Mouse (Mus musculus): ENCODE data around the gene Usp32. TPM values are rescaled to one million over a fixed set of nuclear protein-coding genes. Genes with fewer than 3 reads are reported as not detected.

Gene Usp32
- polyA plus RNA-seq, 1 experiment from 2014 or later = 5.9 TPM

- no peak overlapping the region for H3K9ac ChIP-seq
- no peak overlapping the region for H3K4me3 ChIP-seq (replicated peaks)
- no peaks in the 10 kb centered on the region for H3K36me3 ChIP-seq
- no peaks in the 10 kb centered on the region for H3K27me3 ChIP-seq
- no peaks in the 10 kb centered on the region for H3K9me3 ChIP-seq (replicated peaks)
- ATAC-seq (replicated peaks; ENCODE audit: low FRiP score) = no peak
- H3K27ac ChIP-seq = no peak overlapping the region
- H3K4me1 ChIP-seq = no peaks in the 10 kb centered on the region
- no peak overlapping the region for H3K4me2 ChIP-seq
Measured at GRCm38 (mm10) chr11:85117160-85117559, 22.8 kb downstream of the Usp32 start.

GRCm38 (mm10) chr11:85116084-85116844 is 23.7 kb downstream of the Usp32 start:
- Histone ChIP-seq H3K4me3 (replicated peaks) (no peak overlapping the region), H3K27ac (no peak overlapping the region), H3K36me3 (peaks cover under 1% of the 10 kb centered on the region; the same call in 1 of the 2 replicates), H3K27me3 (no peaks in the 10 kb centered on the region), H3K4me1 (no peaks in the 10 kb centered on the region), H3K9me3 (replicated peaks) (no peaks in the 10 kb centered on the region), H3K9ac (no peak overlapping the region), H3K4me2 (no peak overlapping the region)
- ATAC-seq (replicated peaks; ENCODE audit: low FRiP score) = no peak; the same call in 1 of the 2 replicates
- WGBS = 86% methylated on average over 3 of the region's 3 CpGs

GRCm38 (mm10) chr11:85109957-85110356 is 30.0 kb downstream of the Usp32 start:
- no peak overlapping the region for H3K4me2 ChIP-seq
- H3K27ac ChIP-seq = no peak overlapping the region
- H3K4me1 ChIP-seq = no peaks in the 10 kb centered on the region
- H3K27me3 ChIP-seq = no peaks in the 10 kb centered on the region
- H3K36me3 ChIP-seq = peaks cover 5% of the 10 kb centered on the region; the same call in 1 of the 2 replicates
- H3K9me3 ChIP-seq (replicated peaks) = no peaks in the 10 kb centered on the region
- ATAC-seq (replicated peaks; ENCODE audit: low FRiP score) = no peak
- no peak overlapping the region for H3K4me3 ChIP-seq (replicated peaks)
- no peak overlapping the region for H3K9ac ChIP-seq

- no peak for ATAC-seq (replicated peaks; ENCODE audit: low FRiP score)
- H3K9me3 ChIP-seq (replicated peaks) = no peaks in the 10 kb centered on the region
- H3K27ac ChIP-seq = no peak overlapping the region
- peaks cover 10% of the 10 kb centered on the region; the same call in 1 of the 2 replicates for H3K36me3 ChIP-seq
- H3K9ac ChIP-seq = no peak overlapping the region
- no peaks in the 10 kb centered on the region for H3K4me1 ChIP-seq
- H3K27me3 ChIP-seq = no peaks in the 10 kb centered on the region
- H3K4me3 ChIP-seq (replicated peaks) = no peak overlapping the region
- WGBS = 88% methylated on average over 3 of the region's 3 CpGs
- H3K4me2 ChIP-seq = no peak overlapping the region
Measured at GRCm38 (mm10) chr11:85107217-85107616, 32.7 kb downstream of the Usp32 start.

GRCm38 (mm10) chr11:85105836-85106235 is 34.1 kb downstream of the Usp32 start:
- Histone ChIP-seq H3K27me3 (no peaks in the 10 kb centered on the region), H3K36me3 (peaks cover 6% of the 10 kb centered on the region; the same call in 1 of the 2 replicates), H3K9me3 (replicated peaks) (no peaks in the 10 kb centered on the region), H3K4me1 (no peaks in the 10 kb centered on the region), H3K9ac (no peak overlapping the region), H3K4me2 (no peak overlapping the region), H3K27ac (no peak overlapping the region), H3K4me3 (replicated peaks) (no peak overlapping the region)
- WGBS = 74% methylated on average over 2 of the region's 2 CpGs
- no peak for ATAC-seq (replicated peaks; ENCODE audit: low FRiP score)

GRCm38 (mm10) chr11:85103763-85104162 is 36.2 kb downstream of the Usp32 start:
- H3K4me3 ChIP-seq (replicated peaks) = no peak overlapping the region
- no peaks in the 10 kb centered on the region for H3K4me1 ChIP-seq
- H3K9ac ChIP-seq = no peak overlapping the region
- peaks cover 9% of the 10 kb centered on the region for H3K36me3 ChIP-seq
- H3K4me2 ChIP-seq = no peak overlapping the region
- no peak overlapping the region for H3K27ac ChIP-seq
- no peaks in the 10 kb centered on the region for H3K27me3 ChIP-seq
- ATAC-seq (replicated peaks; ENCODE audit: low FRiP score) = no peak
- no peaks in the 10 kb centered on the region for H3K9me3 ChIP-seq (replicated peaks)
- WGBS = 57% methylated on average over 2 of the region's 2 CpGs

- 0 out of 2 replicates have a peak, but pooled peaks cover 3% of the 10 kb centered on the region for H3K9me3 ChIP-seq (replicated peaks)
- no peak overlapping the region for H3K9ac ChIP-seq
- H3K36me3 ChIP-seq = peaks cover 3% of the 10 kb centered on the region
- H3K4me2 ChIP-seq = no peak overlapping the region
- H3K27me3 ChIP-seq = no peaks in the 10 kb centered on the region
- H3K4me3 ChIP-seq (replicated peaks) = no peak overlapping the region
- no peak overlapping the region for H3K27ac ChIP-seq
- WGBS = 69% methylated on average over 5 of the region's 5 CpGs
- ATAC-seq (replicated peaks; ENCODE audit: low FRiP score) = no peak
- H3K4me1 ChIP-seq = no peaks in the 10 kb centered on the region; the same call in 1 of the 2 replicates
Measured at GRCm38 (mm10) chr11:85095116-85095515, 44.8 kb downstream of the Usp32 start.

- Histone ChIP-seq H3K4me3 (replicated peaks) (no peak overlapping the region), H3K36me3 (peaks cover 6% of the 10 kb centered on the region; the same call in 1 of the 2 replicates), H3K4me1 (no peaks in the 10 kb centered on the region), H3K9ac (no peak overlapping the region), H3K27ac (no peak overlapping the region), H3K27me3 (no peaks in the 10 kb centered on the region), H3K9me3 (replicated peaks) (0 out of 2 replicates have a peak, but pooled peaks cover 2% of the 10 kb centered on the region), H3K4me2 (no peak overlapping the region)
- ATAC-seq (replicated peaks; ENCODE audit: low FRiP score) = no peak
Measured at GRCm38 (mm10) chr11:85086253-85086652, 53.7 kb downstream of the Usp32 start.

- no peak for ATAC-seq (replicated peaks; ENCODE audit: low FRiP score)
- Histone ChIP-seq H3K36me3 (peaks cover 30% of the 10 kb centered on the region; the same call in 1 of the 2 replicates), H3K4me2 (no peak overlapping the region), H3K4me3 (replicated peaks) (no peak overlapping the region), H3K9me3 (replicated peaks) (no peaks in the 10 kb centered on the region), H3K27me3 (no peaks in the 10 kb centered on the region), H3K4me1 (no peaks in the 10 kb centered on the region), H3K9ac (no peak overlapping the region), H3K27ac (no peak overlapping the region)
- whole genome bisulfite sequencing = over 99% methylated on average over 4 of the region's 4 CpGs
Measured at GRCm38 (mm10) chr11:85067871-85068270, 72.1 kb downstream of the Usp32 start.

- 92% methylated on average over 4 of the region's 4 CpGs for WGBS
- H3K9ac ChIP-seq = no peak overlapping the region
Measured at GRCm38 (mm10) chr11:85058562-85058961, 81.4 kb downstream of the Usp32 start.

GRCm38 (mm10) chr11:85057544-85057943 is 82.4 kb downstream of the Usp32 start:
- no peaks in the 10 kb centered on the region for H3K9me3 ChIP-seq (replicated peaks)
- H3K36me3 ChIP-seq = peaks cover 8% of the 10 kb centered on the region; the same call in 1 of the 2 replicates
- ATAC-seq (replicated peaks; ENCODE audit: low FRiP score) = no peak
- H3K27ac ChIP-seq = no peak overlapping the region
- no peaks in the 10 kb centered on the region for H3K27me3 ChIP-seq
- H3K4me2 ChIP-seq = no peak overlapping the region
- 98% methylated on average over 1 of the region's 1 CpGs for WGBS
- H3K4me1 ChIP-seq = no peaks in the 10 kb centered on the region
- H3K4me3 ChIP-seq (replicated peaks) = no peak overlapping the region
- H3K9ac ChIP-seq = no peak overlapping the region

More at GRCm38 (mm10) chr11:85058562-85058961, 81.4 kb downstream of the Usp32 start:
- no peak overlapping the region for H3K4me2 ChIP-seq
- no peak for ATAC-seq (replicated peaks; ENCODE audit: low FRiP score)
- H3K27ac ChIP-seq = no peak overlapping the region
- no peak overlapping the region for H3K4me3 ChIP-seq (replicated peaks)
- H3K36me3 ChIP-seq = peaks cover 8% of the 10 kb centered on the region; the same call in 1 of the 2 replicates
- H3K4me1 ChIP-seq = no peaks in the 10 kb centered on the region
- no peaks in the 10 kb centered on the region for H3K9me3 ChIP-seq (replicated peaks)
- no peaks in the 10 kb centered on the region for H3K27me3 ChIP-seq

GRCm38 (mm10) chr11:85056901-85057300 is 83.1 kb downstream of the Usp32 start:
- no peak overlapping the region for H3K9ac ChIP-seq
- WGBS = 80% methylated on average over 5 of the region's 5 CpGs
- no peak overlapping the region for H3K4me2 ChIP-seq
- H3K27ac ChIP-seq = no peak overlapping the region
- H3K4me1 ChIP-seq = no peaks in the 10 kb centered on the region
- no peak for ATAC-seq (replicated peaks; ENCODE audit: low FRiP score)
- no peaks in the 10 kb centered on the region for H3K27me3 ChIP-seq
- peaks cover 8% of the 10 kb centered on the region; the same call in 1 of the 2 replicates for H3K36me3 ChIP-seq
- no peak overlapping the region for H3K4me3 ChIP-seq (replicated peaks)
- no peaks in the 10 kb centered on the region for H3K9me3 ChIP-seq (replicated peaks)
